Mouse (Mus musculus) adrenal gland (tissue): ENCODE results near the gene Slc17a4.

ENCODE experiments used
- microRNA-seq, 2 experiments: library from miRNA; unstranded; fragments of <30 nt; microRNA quantifications; one replicate each; pipeline ENCODE4; 2019

Gene Slc17a4

Small RNAs within 50 kb of the gene (microRNA-seq; reads per million reads assigned to microRNA genes)
- 0 reads per million in 2 experiments for gene Gm44344
